Mouse (Mus musculus) hindbrain, embryonic 11.5 days (tissue): ENCODE measurements around the gene Olfr555. TPM values are rescaled to one million over a fixed set of nuclear protein-coding genes. Genes with fewer than 3 reads are reported as not detected.

Source experiments
- ATAC-seq: fragments of 200-750 bp; cut with Nextera tagmentation; 2 replicates; pipeline ENCODE4 v1.8.0; 2017; ENCODE audit warnings: mild to moderate bottlenecking, moderate TSS enrichment, moderate library complexity; ENCODE audit not compliant: low FRiP score
- DNase-seq: peaks from one replicate; pipeline ENCODE4 v3.0.0-alpha.2; 2015; ENCODE audit warnings: low spot score
- H3K27ac ChIP-seq: fragments of 300-500 bp; sonication (generic); 2 replicates; pipeline ENCODE4 v1.5.1; 2014; ENCODE audit warnings: mild to moderate bottlenecking, low read depth, low read length
- H3K27me3 ChIP-seq: fragments of 300-500 bp; sonication (generic); 2 replicates; pipeline ENCODE4 v1.6.1; 2014; ENCODE audit warnings: mild to moderate bottlenecking, low read length, moderate library complexity, mixed read lengths; ENCODE audit not compliant: control insufficient read depth, insufficient read depth
- H3K36me3 ChIP-seq: fragments of 300-500 bp; sonication (generic); 2 replicates; pipeline ENCODE4 v1.6.1; 2014; ENCODE audit warnings: mild to moderate bottlenecking, low read length, moderate library complexity, mixed read lengths; ENCODE audit not compliant: control insufficient read depth, insufficient read depth
- H3K4me1 ChIP-seq: fragments of 300-500 bp; sonication (generic); replicated peaks from 2 replicates; pipeline ENCODE4 v1.6.1; 2014; ENCODE audit warnings: low read length, mixed read lengths; ENCODE audit not compliant: control insufficient read depth, insufficient read depth
- H3K4me2 ChIP-seq: fragments of 300-500 bp; sonication (generic); replicated peaks from 2 replicates; pipeline ENCODE4 v1.6.1; 2014; ENCODE audit warnings: mild to moderate bottlenecking, low read depth, low read length
- H3K4me3 ChIP-seq: fragments of 300-500 bp; sonication (generic); 2 replicates; pipeline ENCODE4 v1.5.1; 2014; ENCODE audit warnings: low read depth, low read length
- H3K9ac ChIP-seq: fragments of 300-500 bp; sonication (generic); 2 replicates; pipeline ENCODE4 v1.6.1; 2014; ENCODE audit warnings: low read depth, low read length
- H3K9me3 ChIP-seq: fragments of 300-500 bp; sonication (generic); 2 replicates; pipeline ENCODE4 v1.6.1; 2016; ENCODE audit warnings: low read length; ENCODE audit not compliant: control insufficient read depth
- WGBS: fragments of 180-500 bp; shearing (Covaris S2); extraction: QIAGEN DNeasy Blood & Tissue Kit; methylation state at CpG from one replicate; pipeline ENCODE4 v1.1.7; 2014; 5-methylcytosine and 5-hydroxymethylcytosine counted together
- polyA plus RNA-seq: library from polyadenylated mRNA; unstranded; fragments of >200 nt; fragmentation: Nextera tagmentation; extraction: Ambion mirVana; gene quantifications from 2 replicates; pipeline ENCODE4 v1.2.1, GENCODE M21; 2014

The Olfr555 gene
- polyA plus RNA-seq, 1 experiment from 2014 or later = not detected

DNA sequence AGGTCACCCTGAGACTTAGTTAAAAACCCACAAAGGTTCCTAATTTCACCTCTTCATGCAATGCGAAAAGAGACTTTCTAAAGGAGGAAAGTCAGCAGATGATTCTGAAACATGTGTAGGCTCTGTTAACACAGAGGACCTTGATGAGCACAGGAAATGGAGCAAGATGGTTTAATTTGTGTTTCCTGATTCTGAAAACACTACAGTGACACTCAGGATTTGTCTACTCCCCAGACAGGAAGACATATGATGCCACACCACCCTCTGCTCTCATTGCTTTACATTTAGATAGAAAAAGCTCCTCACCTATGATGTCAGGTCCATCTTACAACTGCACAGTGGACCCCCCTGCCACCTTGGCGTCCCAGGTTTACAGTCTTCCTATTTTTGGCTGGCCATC, 17.6 kb downstream of the Olfr555 start:
- Histone ChIP-seq H3K27me3 (no peaks in the 10 kb centered on the region), H3K9me3 (no peaks in the 10 kb centered on the region), H3K4me1 (no peaks in the 10 kb centered on the region), H3K36me3 (no peaks in the 10 kb centered on the region), H3K4me3 (no peak overlapping the region), H3K9ac (no peak overlapping the region), H3K27ac (no peak overlapping the region), H3K4me2 (no peak overlapping the region)
- WGBS = 86% methylated on average over 2 of the region's 2 CpGs
- no peak for ATAC-seq
- DNase-seq = no peak

DNA sequence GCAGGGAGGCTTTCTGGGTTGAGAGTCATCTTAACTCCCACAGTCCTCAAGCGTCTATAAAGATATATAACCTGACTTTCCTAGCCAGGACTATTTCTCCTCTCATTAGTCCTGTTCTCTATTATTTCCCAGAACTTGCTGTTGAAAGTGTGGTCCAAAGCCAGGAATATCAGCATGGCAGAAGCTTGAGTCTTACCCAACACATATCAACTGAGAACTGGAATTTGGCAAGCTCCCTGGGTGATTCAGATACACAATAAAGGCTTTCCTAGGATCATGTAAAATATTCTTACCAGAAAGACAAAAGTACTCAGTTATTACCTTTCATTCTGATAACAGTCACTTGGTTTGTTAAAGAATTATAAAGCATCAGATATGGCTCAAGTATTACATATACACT, 23.3 kb downstream of the Olfr555 start:
- WGBS = 96% methylated on average over 1 of the region's 1 CpGs
- H3K4me2 ChIP-seq = no peak overlapping the region

GRCm38 (mm10) chr7:102686944-102687501, 28.4 kb downstream of the Olfr555 start, which contains the start of gene Trim68:
Gene Trim68, minus strand, starts transcription at chr7:102687327.
- DNase-seq (peak; percentile 91), ATAC-seq (peak; percentile 100)
- Histone ChIP-seq H3K4me3 (peak within 1 kb of the TSS; percentile 47), H3K36me3 (no peaks in the 10 kb centered on the region), H3K4me1 (no peaks in the 10 kb centered on the region), H3K9ac (peak within 1 kb of the TSS; percentile 72), H3K9me3 (no peaks in the 10 kb centered on the region), H3K4me2 (peak within 1 kb of the TSS; percentile 45), H3K27ac (no peak within 1 kb of the TSS), H3K27me3 (no peaks in the 10 kb centered on the region)
- under 1% methylated on average over 40 of the region's 40 CpGs for WGBS

More for the DNA sequence above, 23.3 kb downstream of the Olfr555 start:
- no peaks in the 10 kb centered on the region for H3K4me1 ChIP-seq
- DNase-seq = no peak
- no peak overlapping the region for H3K4me3 ChIP-seq
- no peak overlapping the region for H3K9ac ChIP-seq
- no peak for ATAC-seq
- H3K27me3 ChIP-seq = no peaks in the 10 kb centered on the region
- no peaks in the 10 kb centered on the region for H3K36me3 ChIP-seq
- H3K27ac ChIP-seq = no peak overlapping the region
- H3K9me3 ChIP-seq = no peaks in the 10 kb centered on the region

GRCm38 (mm10) chr7:102695358-102696125, 36.9 kb downstream of the Olfr555 start, which contains the start of gene Olfr557:
Gene Olfr557, plus strand, starts transcription at chr7:102695910.
- no peak within 1 kb of the TSS for H3K4me2 ChIP-seq
- H3K27ac ChIP-seq = no peak within 1 kb of the TSS
- no peaks in the 10 kb centered on the region for H3K4me1 ChIP-seq
- no peak within 1 kb of the TSS for H3K4me3 ChIP-seq
- no peak within 1 kb of the TSS for H3K9ac ChIP-seq
- ATAC-seq (no peak), DNase-seq (peak; percentile 63)
- H3K36me3 ChIP-seq = no peaks in the 10 kb centered on the region
- 78% methylated on average over 5 of the region's 5 CpGs for WGBS
- H3K9me3 ChIP-seq = no peaks in the 10 kb centered on the region
- no peaks in the 10 kb centered on the region for H3K27me3 ChIP-seq

DNA sequence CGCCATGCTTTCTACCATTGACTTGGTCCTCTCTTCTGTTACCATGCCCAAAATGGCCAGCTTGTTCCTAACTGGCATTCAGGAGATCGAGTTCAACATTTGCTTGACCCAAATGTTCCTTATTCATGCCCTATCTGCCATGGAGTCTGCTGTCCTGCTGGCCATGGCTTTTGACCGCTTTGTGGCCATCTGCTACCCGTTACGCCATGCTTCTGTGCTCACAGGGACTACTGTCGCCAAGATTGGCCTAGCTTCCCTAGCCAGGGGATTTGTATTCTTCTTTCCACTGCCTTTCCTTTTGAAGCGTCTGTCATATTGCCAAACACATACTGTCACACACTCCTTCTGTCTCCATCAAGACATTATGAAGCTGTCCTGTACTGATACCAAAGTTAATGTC, 39.8 kb downstream of the Olfr555 start:
- Histone ChIP-seq H3K27me3 (no peaks in the 10 kb centered on the region), H3K9ac (no peak overlapping the region), H3K4me1 (no peaks in the 10 kb centered on the region), H3K9me3 (no peaks in the 10 kb centered on the region), H3K4me3 (no peak overlapping the region), H3K4me2 (no peak overlapping the region), H3K36me3 (no peaks in the 10 kb centered on the region), H3K27ac (no peak overlapping the region)
- no peak for DNase-seq
- 88% methylated on average over 7 of the region's 7 CpGs for WGBS
- no peak for ATAC-seq

DNA sequence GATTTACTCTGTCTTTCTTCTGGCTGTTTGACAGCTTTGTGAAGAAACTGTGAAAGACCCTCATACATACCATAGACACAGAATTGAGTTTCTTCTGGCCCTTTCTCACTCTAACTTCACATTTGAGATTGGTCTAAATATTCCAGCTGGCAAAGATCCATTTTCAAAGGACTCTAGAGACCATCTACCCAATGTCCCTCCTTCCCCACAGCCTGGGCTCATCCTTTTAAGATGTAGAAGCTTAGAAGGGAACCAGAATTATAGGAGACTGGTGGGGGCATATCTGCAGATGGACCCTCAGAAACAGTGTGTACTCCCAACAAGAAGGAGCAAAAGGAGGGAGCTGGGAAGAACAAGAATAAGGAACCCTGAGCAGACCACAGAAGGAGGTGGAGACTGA, 43.3 kb downstream of the Olfr555 start, which contains the start of gene Olfr558:
TSS of gene Olfr558 (plus strand) at position 301 of the 400 bp plus-strand sequence.
- H3K36me3 ChIP-seq = no peaks in the 10 kb centered on the region
- no peak for ATAC-seq
- H3K27me3 ChIP-seq = no peaks in the 10 kb centered on the region
- DNase-seq = no peak
- no peak within 1 kb of the TSS for H3K4me3 ChIP-seq
- no peak within 1 kb of the TSS for H3K9ac ChIP-seq
- no peaks in the 10 kb centered on the region for H3K4me1 ChIP-seq
- no peaks in the 10 kb centered on the region for H3K9me3 ChIP-seq
- no peak within 1 kb of the TSS for H3K27ac ChIP-seq
- no peak within 1 kb of the TSS for H3K4me2 ChIP-seq

Other genes starting within 250 kb of the Olfr555 start
- gene Rrm1, start 217.1 kb upstream of the Olfr555 start, polyA plus RNA-seq = 189 and 213 TPM in 2 replicates
- gene Olfr543, start 177.1 kb upstream of the Olfr555 start, polyA plus RNA-seq = 0.31 and 1.1 TPM in 2 replicates
- 0.08 and 0.23 TPM in 2 replicates for gene Olfr544, start 170.5 kb upstream of the Olfr555 start, polyA plus RNA-seq
- not detected in 2 replicates for gene Olfr545, start 159.2 kb upstream of the Olfr555 start, polyA plus RNA-seq
- gene Olfr547, start 124.1 kb upstream of the Olfr555 start, polyA plus RNA-seq = not detected in 2 replicates
- gene Olfr548-ps1, start 117.9 kb upstream of the Olfr555 start, polyA plus RNA-seq = not detected in 2 replicates
- not detected in 2 replicates for gene Olfr549, start 109.0 kb upstream of the Olfr555 start, polyA plus RNA-seq
- gene Trim21, start 93.3 kb upstream of the Olfr555 start, polyA plus RNA-seq = 0.32 and 1.1 TPM in 2 replicates
- not detected in 2 replicates for gene Olfr550, start 87.4 kb upstream of the Olfr555 start, polyA plus RNA-seq
- not detected in 2 replicates for gene Olfr551, start 66.9 kb upstream of the Olfr555 start, polyA plus RNA-seq
- gene Olfr552, start 61.1 kb upstream of the Olfr555 start, polyA plus RNA-seq = not detected in 2 replicates
- not detected in 2 replicates for gene Olfr553, start 40.6 kb upstream of the Olfr555 start, polyA plus RNA-seq
- gene Olfr554, start 20.4 kb upstream of the Olfr555 start, polyA plus RNA-seq = not detected in 2 replicates
- not detected in 2 replicates for gene Olfr556, start 6.1 kb downstream of the Olfr555 start, polyA plus RNA-seq
- 9.3 and 9.5 TPM in 2 replicates for gene Trim68, start 28.5 kb downstream of the Olfr555 start, polyA plus RNA-seq
- not detected in 2 replicates for gene Olfr557, start 37.1 kb downstream of the Olfr555 start, polyA plus RNA-seq
- gene Olfr558, start 43.4 kb downstream of the Olfr555 start, polyA plus RNA-seq = 0.15 TPM in 1 of 2 replicates, not detected in the other
- gene Olfr33, start 60.2 kb downstream of the Olfr555 start, polyA plus RNA-seq = not detected in 2 replicates
- not detected in 2 replicates for gene Olfr559, start 68.7 kb downstream of the Olfr555 start, polyA plus RNA-seq
- gene Olfr560, start 100.5 kb downstream of the Olfr555 start, polyA plus RNA-seq = not detected in 2 replicates
- 0.14 TPM in 1 of 2 replicates, not detected in the other for gene Olfr78, start 100.6 kb downstream of the Olfr555 start, polyA plus RNA-seq
- gene Olfr561, start 112.4 kb downstream of the Olfr555 start, polyA plus RNA-seq = not detected in 2 replicates
- not detected in 2 replicates for gene Olfr564, start 144.7 kb downstream of the Olfr555 start, polyA plus RNA-seq
- gene Olfr566, start 199.9 kb downstream of the Olfr555 start, polyA plus RNA-seq = not detected in 2 replicates
- gene Olfr568, start 218.3 kb downstream of the Olfr555 start, polyA plus RNA-seq = not detected in 2 replicates
- gene Olfr569, start 232.1 kb downstream of the Olfr555 start, polyA plus RNA-seq = not detected in 2 replicates
- not detected in 2 replicates for gene Olfr570, start 235.8 kb downstream of the Olfr555 start, polyA plus RNA-seq